Mouse (Mus musculus) left cerebral cortex, adult 2 months (tissue): ENCODE measurements around the gene Yy1. TPM values are rescaled to one million over a fixed set of nuclear protein-coding genes. Genes with fewer than 3 reads are reported as not detected.

Source experiments
- DNase-seq, 2 experiments: peaks; one replicate each; pipeline ENCODE4 v3.0.0; 2021 to 2022; ENCODE audit warnings: low spot score in 2 of 2, mixed read lengths in 1 of 2; ENCODE audit errors: extremely low spot score in 1 of 2
- H3K27ac ChIP-seq: fragments of 200-600 bp; 2 replicates; pipeline ENCODE4 v1.8.1; 2022
- H3K4me3 ChIP-seq: fragments of 200-600 bp; 2 replicates; pipeline ENCODE4 v1.8.1; 2022
- CTCF ChIP-seq: fragments of 200-600 bp; IDR thresholded peaks from 2 replicates; pipeline ENCODE4 v1.8.1; 2022; ENCODE audit warnings: antibody characterized with exemption, mild to moderate bottlenecking, moderate library complexity
- intact Hi-C: fragments of 180-260 bp; cut with DNase I; formaldehyde crosslinking; loops from one replicate; pipeline ENCODE4 v1.15.1; 2025
- long read RNA-seq, 2 experiments: library from polyadenylated mRNA; stranded (forward); transcript quantifications; one replicate each; pipeline ENCODE4 v2.0.0; 2021; ENCODE audit warnings: borderline mapping rate in 2 of 2
- total RNA-seq, 2 experiments: library from RNA; stranded (reverse); gene quantifications; 2 replicates each; pipeline ENCODE4 v1.2.3; 2021

Gene Yy1
- total RNA-seq = 10 to 100 TPM; 51.1 to 51.9 TPM
- long read RNA-seq, experiment 1, full-length matches to known transcripts = 11 of 24 reads
- long read RNA-seq, experiment 1, partial matches to known transcripts = 2 of 24 reads
- long read RNA-seq, experiment 1, other reads (novel, unspliced or antisense) = 11 of 24 reads
- long read RNA-seq, experiment 2, full-length matches to known transcripts = 6 of 12 reads
- long read RNA-seq, experiment 2, partial matches to known transcripts = 0 of 12 reads
- long read RNA-seq, experiment 2, other reads (novel, unspliced or antisense) = 6 of 12 reads

DNA sequence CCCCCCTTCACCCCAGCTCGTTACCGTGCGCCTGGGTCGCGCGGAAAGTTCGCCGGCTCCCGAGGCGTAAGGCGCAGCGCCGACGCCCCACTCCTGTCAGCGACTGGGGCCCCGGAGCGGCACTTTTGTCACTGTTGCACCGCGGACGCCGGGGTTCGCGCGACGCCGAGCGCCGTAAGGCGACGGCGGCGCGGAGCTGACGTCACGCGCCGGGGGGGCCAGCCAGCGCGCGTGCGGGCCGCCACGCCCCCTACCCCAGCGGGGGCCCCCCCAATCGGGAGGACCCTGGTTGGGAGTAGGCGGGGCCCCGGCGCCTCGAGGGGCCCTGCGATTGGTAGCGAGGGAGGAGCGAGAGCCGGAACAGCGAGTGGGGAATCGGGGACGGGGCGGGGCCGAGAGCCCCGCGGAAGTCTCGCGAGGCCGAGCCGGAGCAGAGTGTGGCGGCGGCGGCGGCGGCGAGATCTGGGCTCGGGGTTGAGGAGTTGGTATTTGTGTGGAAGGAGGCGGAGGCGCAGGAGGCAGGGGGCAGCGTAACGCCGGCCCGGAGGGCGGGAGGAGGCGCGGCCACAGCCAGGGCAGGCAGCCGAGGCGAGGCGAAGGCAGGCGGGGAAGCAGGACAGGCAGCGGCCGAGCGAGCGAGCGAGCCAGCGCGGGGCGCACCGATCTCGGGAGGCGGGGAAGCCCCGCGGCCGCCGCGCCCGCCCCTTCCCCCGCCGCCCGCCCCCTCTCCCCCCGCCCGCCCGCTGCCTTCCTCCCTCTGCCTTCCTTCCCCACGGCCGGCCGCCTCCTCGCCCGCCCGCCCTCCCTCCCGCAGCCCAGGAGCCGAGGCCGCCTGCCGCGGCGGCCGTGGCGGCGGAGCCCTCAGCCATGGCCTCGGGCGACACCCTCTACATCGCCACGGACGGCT is at the start of gene Yy1:
Gene Yy1, plus strand, starts transcription at position 428 of the 907 bp plus-strand sequence.
- Histone ChIP-seq H3K4me3 (peak within 1 kb of the TSS; percentile 93), H3K27ac (peak within 1 kb of the TSS; percentile 95)
- no peak for TF ChIP-seq CTCF
- peak; percentile 97 to 99 for DNase-seq
- intact Hi-C loops = loop anchor here (5.0 kb wide), 1 partner anchor 100 kb away; the partner anchor contains the start of genes Wars and Wdr25

DNA sequence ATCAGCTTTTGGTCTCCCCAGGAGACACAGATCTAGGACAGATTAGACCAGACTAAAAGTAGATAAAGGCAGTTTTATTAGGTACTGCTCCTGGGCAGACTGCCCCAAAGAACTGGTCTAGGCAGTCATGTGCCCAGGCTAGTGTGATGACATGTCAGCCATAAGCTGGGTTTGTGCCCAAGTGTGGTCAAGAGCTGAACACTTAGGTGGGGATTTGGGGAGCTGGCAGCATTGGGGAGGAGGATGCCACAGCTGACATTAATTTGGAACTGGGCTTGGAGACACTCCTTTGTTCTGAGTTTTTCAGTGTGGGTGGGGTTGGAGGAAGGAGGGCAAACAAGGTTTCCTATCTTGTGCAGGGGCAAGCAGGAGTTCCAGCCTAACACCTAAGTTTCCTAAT is 46.8 kb upstream of the Yy1 start:
- intact Hi-C loops = no loop called here
- no peak for TF ChIP-seq CTCF
- no peak for DNase-seq
- no peak overlapping the region for H3K4me3 ChIP-seq
- H3K27ac ChIP-seq = no peak overlapping the region

DNA sequence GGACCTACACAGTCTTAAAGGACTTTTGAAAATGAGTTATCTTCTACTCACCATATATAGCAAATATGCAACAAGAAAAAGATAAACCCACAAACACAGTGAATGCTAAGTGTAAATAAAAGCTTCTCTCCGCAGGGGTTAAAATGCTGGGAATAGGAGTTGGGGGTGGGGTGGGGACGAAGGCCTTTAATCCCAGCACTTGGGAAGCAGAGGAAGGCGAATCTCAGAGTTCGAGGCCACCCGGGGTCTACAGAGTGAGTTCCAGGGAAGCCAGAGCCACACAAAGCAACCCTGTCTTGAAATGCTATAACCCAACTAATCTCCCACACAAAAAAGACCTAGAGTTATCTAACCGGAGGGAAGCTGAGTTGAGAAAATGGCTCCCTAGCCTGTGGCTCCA is 43.8 kb upstream of the Yy1 start:
- no peak overlapping the region for H3K27ac ChIP-seq
- no peak for TF ChIP-seq CTCF
- intact Hi-C loops = no loop called here

DNA sequence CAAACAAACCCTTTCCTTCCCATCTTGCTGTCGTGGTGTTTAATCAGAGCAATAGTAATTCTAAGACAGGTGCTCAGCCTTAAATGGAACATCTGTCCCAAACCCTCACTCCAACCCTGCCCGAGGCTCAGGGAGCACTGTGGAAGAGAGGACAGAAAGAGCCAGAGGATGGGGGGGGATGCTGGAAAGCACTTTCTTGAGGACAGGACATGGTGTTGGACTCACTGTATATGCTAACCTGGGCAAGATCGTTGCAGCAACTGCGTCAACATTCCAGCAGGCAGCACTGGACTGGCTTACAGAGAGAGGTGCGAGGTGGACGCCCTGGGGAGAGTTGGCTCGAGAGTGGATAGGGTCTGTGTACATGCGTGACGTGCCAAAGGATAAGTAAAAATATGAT is 43.3 kb upstream of the Yy1 start:
- no peak for DNase-seq
- no peak for TF ChIP-seq CTCF
- H3K27ac ChIP-seq = no peak overlapping the region
- intact Hi-C loops = no loop called here
- no peak overlapping the region for H3K4me3 ChIP-seq

More for the DNA sequence above, 43.8 kb upstream of the Yy1 start:
- H3K4me3 ChIP-seq = no peak overlapping the region
- no peak for DNase-seq

DNA sequence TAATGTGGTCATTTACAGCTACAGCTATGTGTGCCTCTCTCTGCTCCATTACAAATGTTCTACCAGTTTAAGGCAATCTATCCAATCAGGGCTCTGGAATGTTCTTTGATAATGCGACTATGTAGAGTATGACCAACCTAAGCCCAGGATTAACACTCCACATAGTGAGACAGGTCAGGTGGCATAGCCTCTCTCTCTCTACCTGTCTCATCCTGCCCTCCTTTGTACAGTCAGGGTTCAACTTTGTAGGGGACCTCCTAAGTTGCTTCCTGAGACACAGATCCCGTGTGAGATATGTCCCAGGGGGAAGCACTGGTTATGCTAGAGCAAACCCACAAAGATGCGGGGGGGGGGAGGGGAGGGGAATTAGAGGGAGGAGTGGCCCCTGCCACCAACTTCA is 42.5 kb upstream of the Yy1 start:
- TF ChIP-seq CTCF = no peak
- DNase-seq = no peak
- no peak overlapping the region for H3K4me3 ChIP-seq
- no peak overlapping the region for H3K27ac ChIP-seq
- intact Hi-C loops = no loop called here

DNA sequence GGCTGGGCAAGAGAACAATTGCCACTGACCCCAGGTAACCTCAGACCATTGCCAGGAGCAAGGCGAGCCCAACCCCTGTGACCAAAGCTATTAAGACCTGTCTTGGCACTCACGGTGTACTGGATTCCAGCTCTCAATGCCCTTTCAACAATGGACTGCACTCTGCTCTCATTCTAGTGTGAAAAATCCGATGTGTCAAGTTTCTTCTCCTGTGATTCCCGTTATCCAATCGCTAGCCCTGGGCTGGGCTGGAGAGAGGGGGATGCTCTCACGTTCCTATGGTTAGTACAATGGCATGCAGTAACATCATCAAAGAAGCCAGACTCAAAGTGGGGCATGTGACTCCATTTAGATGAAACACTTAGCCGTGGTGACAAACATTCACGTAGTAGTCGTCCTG is 41.0 kb upstream of the Yy1 start:
- no peak for DNase-seq
- H3K27ac ChIP-seq = no peak overlapping the region
- TF ChIP-seq CTCF = no peak
- intact Hi-C loops = no loop called here
- H3K4me3 ChIP-seq = no peak overlapping the region

DNA sequence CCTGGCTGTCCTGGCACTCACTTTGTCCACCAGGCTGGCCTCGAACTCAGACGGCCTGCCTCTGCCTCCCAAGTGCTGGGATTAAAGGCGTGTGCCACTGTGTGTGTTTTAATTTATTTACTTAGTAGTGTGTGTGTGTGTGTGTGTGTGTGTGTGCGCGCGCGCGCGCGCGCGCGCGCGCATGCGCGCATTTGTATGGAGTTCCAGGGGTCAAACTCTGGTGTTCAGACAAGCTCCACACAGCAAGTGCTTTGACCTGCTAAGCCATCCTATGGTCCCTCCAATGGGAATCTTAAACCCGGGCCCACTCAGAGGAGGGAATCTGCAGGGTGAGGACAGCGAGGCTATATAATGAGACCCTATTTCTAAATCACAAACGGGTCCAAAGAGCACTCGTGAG is 37.6 kb upstream of the Yy1 start:
- no peak for TF ChIP-seq CTCF
- DNase-seq = no peak
- Histone ChIP-seq H3K4me3 (no peak overlapping the region), H3K27ac (no peak overlapping the region)
- intact Hi-C loops = loop anchor here (5.0 kb wide), 1 partner anchor 48 kb away; no protein-coding TSS in a partner anchor

DNA sequence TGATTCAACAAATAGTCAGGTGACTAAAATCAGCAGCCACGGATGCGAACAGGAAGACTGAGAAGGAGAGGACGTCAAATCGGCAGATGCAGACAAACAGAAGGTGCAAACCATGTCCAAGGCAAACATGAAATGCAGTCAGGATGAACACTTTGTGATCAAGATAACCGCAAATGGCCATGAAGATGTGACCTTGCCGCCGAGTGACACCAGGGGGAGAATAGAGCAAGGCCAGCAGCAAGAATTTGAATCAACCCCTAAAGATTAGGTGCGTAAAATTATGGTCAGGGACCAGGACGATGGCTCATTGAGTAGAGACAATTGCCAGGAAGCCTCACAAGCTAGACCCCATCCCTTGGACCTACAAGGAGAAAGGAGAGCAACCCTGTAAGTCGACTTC is 36.2 kb upstream of the Yy1 start:
- Histone ChIP-seq H3K27ac (no peak overlapping the region), H3K4me3 (no peak overlapping the region)
- intact Hi-C loops = loop anchor here (5.0 kb wide), 1 partner anchor 49 kb away; no protein-coding TSS in a partner anchor
- no peak for DNase-seq
- TF ChIP-seq CTCF = no peak

DNA sequence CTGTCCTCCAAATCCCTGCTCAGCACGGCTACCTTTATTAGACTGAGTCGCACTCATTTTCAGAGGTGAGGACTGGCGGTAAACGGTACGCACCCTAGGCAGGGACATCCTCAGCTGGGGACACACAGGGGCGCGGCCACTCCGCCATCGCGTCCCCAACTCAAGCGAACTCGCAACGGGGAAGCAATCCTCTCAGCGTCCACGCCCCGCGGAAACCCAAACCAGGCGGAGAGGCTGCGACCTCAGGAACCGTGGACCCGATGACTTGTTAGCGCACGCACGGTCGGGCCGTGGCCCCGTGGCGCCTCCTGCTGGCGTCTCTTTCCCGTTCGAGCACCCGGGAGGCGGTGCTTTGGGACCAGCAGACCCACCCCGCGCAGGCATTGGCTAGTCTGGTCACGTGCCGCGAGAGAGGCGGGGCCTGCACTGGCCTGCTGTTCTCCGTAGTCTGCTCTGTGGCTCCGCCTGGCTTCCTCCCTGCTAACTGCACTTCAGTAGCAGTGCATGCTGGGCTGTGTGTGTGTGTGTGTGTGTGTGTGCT is 35.0 kb upstream of the Yy1 start:
- H3K4me3 ChIP-seq = peak overlapping the region; percentile 59
- TF ChIP-seq CTCF = peak; percentile 98
- peak; percentile 97 to 98 for DNase-seq
- intact Hi-C loops = loop anchor here (2.0 to 5.0 kb wide), 3 partner anchors 50 to 203 kb away; partner anchors contain the start of gene Evl
- H3K27ac ChIP-seq = peak overlapping the region; percentile 47

DNA sequence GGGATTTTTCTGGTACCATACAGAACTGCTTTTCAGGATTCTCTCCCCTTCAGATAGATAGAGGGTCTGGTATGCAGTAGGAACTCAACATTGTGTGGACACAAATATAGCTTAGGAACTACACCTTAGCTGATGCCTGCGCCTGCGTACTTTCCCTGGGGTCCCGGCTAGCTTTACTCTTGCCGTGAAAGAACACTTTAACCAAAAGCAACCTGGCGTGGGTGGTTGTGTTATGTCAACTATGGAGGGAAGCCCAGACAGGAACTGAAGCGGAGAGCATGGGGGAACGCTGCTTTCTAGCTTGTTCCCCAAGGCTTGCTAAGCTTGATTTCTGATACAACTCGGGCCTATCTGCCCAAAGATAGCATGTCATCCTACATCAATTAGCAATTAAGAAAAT is 34.5 kb upstream of the Yy1 start:
- intact Hi-C loops = loop anchor here (2.0 to 5.0 kb wide), 3 partner anchors 51 to 203 kb away; partner anchors contain the start of gene Evl
- DNase-seq = peak; percentile 31 to 33
- TF ChIP-seq CTCF = no peak
- Histone ChIP-seq H3K4me3 (no peak overlapping the region), H3K27ac (no peak overlapping the region)

DNA sequence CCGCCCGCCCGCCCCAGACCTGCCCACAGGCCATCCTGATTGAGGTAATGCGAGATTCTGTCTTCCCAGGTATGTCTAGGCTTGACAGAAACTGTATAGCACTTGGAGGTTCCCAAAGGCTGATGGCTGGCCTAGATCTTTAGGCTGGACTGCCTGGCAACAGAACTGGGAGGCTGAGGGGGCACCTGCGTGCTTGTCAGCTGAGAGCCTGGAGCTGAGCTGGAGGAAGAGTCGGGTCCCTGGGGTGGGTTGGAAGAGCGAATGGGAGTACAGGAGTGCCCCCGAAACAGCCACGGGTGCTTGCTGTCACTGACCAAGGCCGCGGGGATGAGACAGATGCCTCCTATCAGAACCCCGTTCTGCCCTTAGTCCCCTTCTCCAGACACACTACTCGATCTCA is 34.1 kb upstream of the Yy1 start:
- Histone ChIP-seq H3K27ac (no peak overlapping the region), H3K4me3 (no peak overlapping the region)
- intact Hi-C loops = loop anchor here (2.0 to 5.0 kb wide), 3 partner anchors 51 to 204 kb away; partner anchors contain the start of gene Evl
- no peak for DNase-seq
- no peak for TF ChIP-seq CTCF

DNA sequence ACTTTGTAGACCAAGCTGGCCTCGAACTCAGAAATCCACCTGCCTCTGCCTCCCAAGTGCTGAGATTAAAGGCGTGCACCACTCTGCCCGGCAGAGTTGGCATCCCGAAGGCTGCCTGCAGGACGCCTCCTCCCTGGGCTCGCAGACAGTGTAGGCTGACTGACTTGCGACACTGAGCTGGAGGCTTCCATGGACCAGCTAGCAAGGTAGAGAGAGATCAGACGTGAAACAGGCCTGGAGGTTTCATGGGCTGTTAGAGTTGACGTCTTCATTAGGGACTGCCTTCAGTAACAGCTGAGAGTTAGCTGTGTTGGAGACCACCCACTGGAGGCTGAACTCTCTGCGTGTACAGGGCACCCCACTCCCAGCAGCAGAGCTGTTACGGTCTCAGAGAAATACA is 33.5 kb upstream of the Yy1 start:
- no peak for TF ChIP-seq CTCF
- intact Hi-C loops = loop anchor here (2.0 to 5.0 kb wide), 3 partner anchors 52 to 204 kb away; partner anchors contain the start of gene Evl
- no peak overlapping the region for H3K27ac ChIP-seq
- H3K4me3 ChIP-seq = no peak overlapping the region
- DNase-seq = no peak
